Mouse (Mus musculus): ENCODE data around the gene Hip1. TPM values are rescaled to one million over a fixed set of nuclear protein-coding genes. Genes with fewer than 3 reads are reported as not detected.

Gene Hip1
- polyA plus RNA-seq, 1 experiment, result 59.5 TPM

- peak overlapping the region; percentile 44 for H3K4me3 ChIP-seq (ENCODE audit: insufficient read depth, low read length)
- H3K27ac ChIP-seq (ENCODE audit: insufficient read depth, low read depth, low read length), result peak overlapping the region; percentile 99
These were observed 65.9 kb downstream of the Hip1 start for GRCm38 (mm10) chr5:135478877-135479600.

DNA sequence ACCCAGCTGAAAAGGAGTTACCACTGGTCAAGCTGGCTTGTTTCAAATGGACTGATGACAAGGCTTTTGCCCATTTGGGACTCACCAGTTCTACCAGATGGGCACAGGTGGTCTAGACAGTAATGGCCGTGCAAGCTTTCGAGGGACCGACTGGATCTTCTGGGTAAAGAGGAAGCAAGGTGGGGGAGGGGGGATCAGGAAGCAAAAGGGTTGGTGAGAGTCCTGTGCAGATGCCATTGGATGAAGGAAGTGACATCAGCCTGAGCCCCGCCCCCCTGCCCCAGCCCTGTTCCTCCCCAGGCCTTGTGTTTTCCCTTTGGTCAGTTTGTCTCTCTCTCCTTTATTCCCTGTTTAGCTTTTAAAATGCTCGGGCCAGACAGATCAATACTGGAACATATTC lies 68.7 kb downstream of the Hip1 start:
- TF ChIP-seq POLR2A (IDR thresholded peaks at IDR 0.05; ENCODE audit: borderline replicate concordance, low read depth, low read length), result no peak
- Histone ChIP-seq H3K4me3 (ENCODE audit: insufficient read depth, low read length) (peak overlapping the region; percentile 16), H3K27ac (ENCODE audit: insufficient read depth, low read depth, low read length) (peak overlapping the region; percentile 80), H3K4me1 (ENCODE audit: control insufficient read depth, insufficient read depth, low read length) (peaks cover 68% of the 10 kb centered on the region)

More at GRCm38 (mm10) chr5:135478877-135479600, 65.9 kb downstream of the Hip1 start:
- peaks cover 51% of the 10 kb centered on the region for H3K4me1 ChIP-seq (ENCODE audit: control insufficient read depth, insufficient read depth, low read length)
- no peak for TF ChIP-seq POLR2A (IDR thresholded peaks at IDR 0.05; ENCODE audit: borderline replicate concordance, low read depth, low read length)
- TF ChIP-seq CTCF (IDR thresholded peaks at IDR 0.05; ENCODE audit: low read depth, low read length), result no peak

DNA sequence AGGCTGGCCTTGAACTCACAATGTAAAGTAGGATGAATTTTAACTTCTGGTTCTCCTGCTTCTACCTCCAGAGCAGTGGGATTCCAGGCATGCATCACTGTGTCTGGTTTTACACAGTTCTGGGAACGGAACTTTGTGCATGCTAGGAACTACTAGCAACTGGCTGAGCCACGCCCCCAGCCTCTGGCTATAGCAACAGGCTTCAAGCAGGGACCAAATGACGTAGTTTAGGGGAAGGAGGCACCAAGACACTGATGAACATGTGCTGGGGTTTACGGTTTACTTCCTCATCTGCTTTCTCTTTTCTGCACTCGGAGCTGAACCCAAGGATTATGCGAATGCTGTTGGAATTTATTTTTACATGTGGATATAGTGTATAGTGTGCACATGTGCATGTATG lies 72.5 kb downstream of the Hip1 start:
- H3K4me1 ChIP-seq (ENCODE audit: control insufficient read depth, insufficient read depth, low read length), result peaks cover 70% of the 10 kb centered on the region
- peak overlapping the region; percentile 54 for H3K4me3 ChIP-seq (ENCODE audit: insufficient read depth, low read length)
- TF ChIP-seq POLR2A (IDR thresholded peaks at IDR 0.05; ENCODE audit: borderline replicate concordance, low read depth, low read length), result no peak
- no peak for TF ChIP-seq CTCF (IDR thresholded peaks at IDR 0.05; ENCODE audit: low read depth, low read length)
- H3K27ac ChIP-seq (ENCODE audit: insufficient read depth, low read depth, low read length), result peak overlapping the region; percentile 80

GRCm38 (mm10) chr5:135471747-135472146 lies 73.2 kb downstream of the Hip1 start:
- peak overlapping the region; percentile 80 for H3K27ac ChIP-seq (ENCODE audit: insufficient read depth, low read depth, low read length)
- TF ChIP-seq POLR2A (IDR thresholded peaks at IDR 0.05; ENCODE audit: borderline replicate concordance, low read depth, low read length) (no peak), CTCF (IDR thresholded peaks at IDR 0.05; ENCODE audit: low read depth, low read length) (no peak)
- H3K4me3 ChIP-seq (ENCODE audit: insufficient read depth, low read length), result no peak overlapping the region
- H3K4me1 ChIP-seq (ENCODE audit: control insufficient read depth, insufficient read depth, low read length), result peaks cover 70% of the 10 kb centered on the region

DNA sequence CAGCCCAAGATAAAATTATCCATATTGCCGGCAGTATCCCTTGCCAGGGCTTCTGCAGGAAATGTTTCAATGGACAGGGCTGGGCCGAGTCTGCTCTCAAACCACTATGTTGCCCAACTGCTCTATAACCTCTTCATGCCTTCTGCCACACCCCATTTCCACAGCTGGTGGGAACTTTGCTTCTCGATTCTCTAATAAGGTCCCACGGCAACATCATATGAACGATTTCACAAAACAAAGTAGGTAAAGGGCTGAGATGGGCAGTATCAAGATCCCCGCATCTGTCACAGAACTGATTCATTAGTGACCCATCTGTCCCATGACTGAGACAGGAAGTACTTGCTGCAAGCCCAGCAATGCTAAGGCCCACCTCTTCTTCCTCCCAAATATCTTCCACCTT lies 76.6 kb downstream of the Hip1 start:
- peak overlapping the region; percentile 94 for H3K27ac ChIP-seq (ENCODE audit: insufficient read depth, low read depth, low read length)
- no peak overlapping the region for H3K4me3 ChIP-seq (ENCODE audit: insufficient read depth, low read length)
- TF ChIP-seq CTCF (IDR thresholded peaks at IDR 0.05; ENCODE audit: low read depth, low read length) (no peak), POLR2A (IDR thresholded peaks at IDR 0.05; ENCODE audit: borderline replicate concordance, low read depth, low read length) (no peak)
- H3K4me1 ChIP-seq (ENCODE audit: control insufficient read depth, insufficient read depth, low read length), result peaks cover 71% of the 10 kb centered on the region

- H3K27ac ChIP-seq (ENCODE audit: insufficient read depth, low read depth, low read length), result peak overlapping the region; percentile 92
- no peak overlapping the region for H3K4me3 ChIP-seq (ENCODE audit: insufficient read depth, low read length)
- peaks cover 72% of the 10 kb centered on the region for H3K4me1 ChIP-seq (ENCODE audit: control insufficient read depth, insufficient read depth, low read length)
- TF ChIP-seq POLR2A (IDR thresholded peaks at IDR 0.05; ENCODE audit: borderline replicate concordance, low read depth, low read length) (no peak), CTCF (IDR thresholded peaks at IDR 0.05; ENCODE audit: low read depth, low read length) (no peak)
These were observed 79.1 kb downstream of the Hip1 start for GRCm38 (mm10) chr5:135465833-135466291.

GRCm38 (mm10) chr5:135463380-135463779 lies 81.5 kb downstream of the Hip1 start:
- TF ChIP-seq POLR2A (IDR thresholded peaks at IDR 0.05; ENCODE audit: borderline replicate concordance, low read depth, low read length), result no peak
- no peak for TF ChIP-seq CTCF (IDR thresholded peaks at IDR 0.05; ENCODE audit: low read depth, low read length)
- Histone ChIP-seq H3K27ac (ENCODE audit: insufficient read depth, low read depth, low read length) (peak overlapping the region; percentile 37; the same call in 1 of the 2 replicates), H3K4me1 (ENCODE audit: control insufficient read depth, insufficient read depth, low read length) (peaks cover 71% of the 10 kb centered on the region), H3K4me3 (ENCODE audit: insufficient read depth, low read length) (no peak overlapping the region)

- TF ChIP-seq CTCF (IDR thresholded peaks at IDR 0.05; ENCODE audit: low read depth, low read length) (no peak), POLR2A (IDR thresholded peaks at IDR 0.05; ENCODE audit: borderline replicate concordance, low read depth, low read length) (no peak)
- H3K4me1 ChIP-seq (ENCODE audit: control insufficient read depth, insufficient read depth, low read length), result peaks cover 53% of the 10 kb centered on the region
- peak overlapping the region; percentile 77 for H3K27ac ChIP-seq (ENCODE audit: insufficient read depth, low read depth, low read length)
These were observed 84.1 kb downstream of the Hip1 start for GRCm38 (mm10) chr5:135460833-135461173.

GRCm38 (mm10) chr5:135460152-135460832 lies 84.6 kb downstream of the Hip1 start:
- TF ChIP-seq POLR2A (IDR thresholded peaks at IDR 0.05; ENCODE audit: borderline replicate concordance, low read depth, low read length) (no peak), CTCF (IDR thresholded peaks at IDR 0.05; ENCODE audit: low read depth, low read length) (no peak)
- Histone ChIP-seq H3K27ac (ENCODE audit: insufficient read depth, low read depth, low read length) (peak overlapping the region; percentile 77), H3K4me1 (ENCODE audit: control insufficient read depth, insufficient read depth, low read length) (peaks cover 48% of the 10 kb centered on the region), H3K4me3 (ENCODE audit: insufficient read depth, low read length) (no peak overlapping the region)

More at GRCm38 (mm10) chr5:135460833-135461173, 84.1 kb downstream of the Hip1 start:
- H3K4me3 ChIP-seq (ENCODE audit: insufficient read depth, low read length), result no peak overlapping the region

GRCm38 (mm10) chr5:135459486-135459885 lies 85.4 kb downstream of the Hip1 start:
- no peak overlapping the region for H3K27ac ChIP-seq (ENCODE audit: insufficient read depth, low read depth, low read length)
- TF ChIP-seq POLR2A (IDR thresholded peaks at IDR 0.05; ENCODE audit: borderline replicate concordance, low read depth, low read length), result no peak
- TF ChIP-seq CTCF (IDR thresholded peaks at IDR 0.05; ENCODE audit: low read depth, low read length), result peak; percentile 34; the same call in 1 of the 2 replicates

More at GRCm38 (mm10) chr5:135459486-135459885, 85.4 kb downstream of the Hip1 start:
- Histone ChIP-seq H3K4me3 (ENCODE audit: insufficient read depth, low read length) (no peak overlapping the region), H3K4me1 (ENCODE audit: control insufficient read depth, insufficient read depth, low read length) (peaks cover 42% of the 10 kb centered on the region)
